Mouse (Mus musculus): ENCODE measurements around the gene Tradd. TPM values are rescaled to one million over a fixed set of nuclear protein-coding genes. Genes with fewer than 3 reads are reported as not detected.

Gene Tradd
- polyA plus RNA-seq (2014; fragmentation: Nextera tagmentation; extraction: Ambion mirVana), result 11.3 and 15.0 TPM in 2 replicates

GRCm38 (mm10) chr8:105264024-105264982 lies at the start of gene Tradd, which contains the start of gene Fbxl8:
Gene Tradd, minus strand, starts transcription at chr8:105264609.
Gene Fbxl8, plus strand, starts transcription at chr8:105264648.
- Histone ChIP-seq H3K4me3 (ENCODE audit: low read depth, low read length) (peak within 1 kb of the TSS; percentile 60), H3K9ac (ENCODE audit: low read length) (peak within 1 kb of the TSS; percentile 56), H3K9me3 (ENCODE audit: control insufficient read depth, low read length) (no peaks in the 10 kb centered on the region; the same call in 1 of the 2 replicates), H3K4me1 (ENCODE audit: control insufficient read depth, insufficient read depth, low read length) (peaks cover 17% of the 10 kb centered on the region), H3K27me3 (ENCODE audit: control insufficient read depth, insufficient read depth, low read length) (peaks cover 86% of the 10 kb centered on the region), H3K36me3 (ENCODE audit: control insufficient read depth, insufficient read depth, low read length) (no peaks in the 10 kb centered on the region), H3K27ac (ENCODE audit: low read depth, low read length) (no peak within 1 kb of the TSS), H3K4me2 (peak within 1 kb of the TSS; percentile 74)
- 2% methylated on average over 54 of the region's 54 CpGs for WGBS
- peak; percentile 94 for DNase-seq (ENCODE audit: low spot score, missing footprints)
- ATAC-seq (ENCODE audit: low FRiP score), result peak; percentile 51

DNA sequence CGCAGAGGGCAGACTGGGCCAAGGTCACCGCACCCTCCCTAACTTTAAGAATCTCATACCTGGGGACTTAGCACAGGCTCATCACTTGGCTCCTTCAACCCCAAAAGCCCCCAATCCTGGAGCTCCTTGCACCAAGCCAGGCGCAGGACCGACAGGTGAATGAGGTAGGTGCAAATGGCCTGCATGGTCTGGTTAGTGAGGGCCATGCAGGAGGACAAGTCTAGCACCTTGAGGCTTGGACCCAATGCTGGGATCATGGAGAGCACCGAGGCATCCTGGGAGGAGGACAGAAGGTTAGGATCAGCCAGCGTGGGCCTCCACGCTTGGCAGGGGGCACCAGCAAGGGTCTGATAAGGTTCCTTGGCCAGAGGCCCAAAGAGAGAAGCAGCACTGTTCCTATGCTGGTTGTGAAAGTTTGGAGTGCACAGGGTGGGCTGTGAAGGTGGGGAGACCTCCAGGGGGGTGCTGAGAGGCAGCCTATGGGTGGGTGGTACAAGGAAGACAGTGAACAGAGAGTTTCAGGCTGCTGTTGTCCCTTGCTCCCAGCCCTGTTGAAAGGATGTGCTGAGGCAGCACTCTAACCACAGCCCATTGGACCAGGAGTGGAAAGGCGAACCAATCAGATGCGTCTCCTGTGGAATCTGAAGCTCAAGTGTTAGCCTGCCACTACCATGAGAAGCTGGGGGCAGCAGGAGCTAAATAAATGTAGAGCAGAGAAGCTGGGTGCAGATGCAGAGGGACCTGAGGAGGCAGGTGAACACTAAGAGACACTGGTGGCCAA lies 49.4 kb upstream of the Tradd start:
- H3K27me3 ChIP-seq (ENCODE audit: control insufficient read depth, insufficient read depth, low read length), result no peaks in the 10 kb centered on the region
- 82% methylated on average over 9 of the region's 9 CpGs for WGBS
- H3K27ac ChIP-seq (ENCODE audit: low read depth, low read length), result no peak overlapping the region
- H3K9ac ChIP-seq (ENCODE audit: low read length), result no peak overlapping the region
- H3K4me2 ChIP-seq, result no peak overlapping the region
- H3K36me3 ChIP-seq (ENCODE audit: control insufficient read depth, insufficient read depth, low read length), result peaks cover 7% of the 10 kb centered on the region
- no peaks in the 10 kb centered on the region for H3K4me1 ChIP-seq (ENCODE audit: control insufficient read depth, insufficient read depth, low read length)
- DNase-seq (ENCODE audit: low spot score, missing footprints) (peak; percentile 65), ATAC-seq (ENCODE audit: low FRiP score) (no peak)
- no peak overlapping the region for H3K4me3 ChIP-seq (ENCODE audit: low read depth, low read length)
- H3K9me3 ChIP-seq (ENCODE audit: control insufficient read depth, low read length), result no peaks in the 10 kb centered on the region

GRCm38 (mm10) chr8:105312891-105313481 lies 48.6 kb upstream of the Tradd start:
- no peak overlapping the region for H3K4me3 ChIP-seq (ENCODE audit: low read depth, low read length)
- H3K27me3 ChIP-seq (ENCODE audit: control insufficient read depth, insufficient read depth, low read length), result no peaks in the 10 kb centered on the region
- H3K9ac ChIP-seq (ENCODE audit: low read length), result no peak overlapping the region
- DNase-seq (ENCODE audit: low spot score, missing footprints) (peak; percentile 53), ATAC-seq (ENCODE audit: low FRiP score) (no peak)
- H3K36me3 ChIP-seq (ENCODE audit: control insufficient read depth, insufficient read depth, low read length), result peaks cover 10% of the 10 kb centered on the region
- no peaks in the 10 kb centered on the region for H3K4me1 ChIP-seq (ENCODE audit: control insufficient read depth, insufficient read depth, low read length)
- 86% methylated on average over 8 of the region's 8 CpGs for WGBS
- no peak overlapping the region for H3K27ac ChIP-seq (ENCODE audit: low read depth, low read length)
- H3K9me3 ChIP-seq (ENCODE audit: control insufficient read depth, low read length), result no peaks in the 10 kb centered on the region
- no peak overlapping the region for H3K4me2 ChIP-seq

- Histone ChIP-seq H3K9me3 (ENCODE audit: control insufficient read depth, low read length) (no peaks in the 10 kb centered on the region), H3K4me1 (ENCODE audit: control insufficient read depth, insufficient read depth, low read length) (no peaks in the 10 kb centered on the region), H3K4me3 (ENCODE audit: low read depth, low read length) (no peak overlapping the region), H3K27ac (ENCODE audit: low read depth, low read length) (no peak overlapping the region), H3K36me3 (ENCODE audit: control insufficient read depth, insufficient read depth, low read length) (peaks cover 15% of the 10 kb centered on the region), H3K4me2 (no peak overlapping the region), H3K9ac (ENCODE audit: low read length) (no peak overlapping the region), H3K27me3 (ENCODE audit: control insufficient read depth, insufficient read depth, low read length) (no peaks in the 10 kb centered on the region)
- no peak for ATAC-seq (ENCODE audit: low FRiP score)
- WGBS, result 79% methylated on average over 1 of the region's 1 CpGs
- peak; percentile 56 for DNase-seq (ENCODE audit: low spot score, missing footprints)
Measured at GRCm38 (mm10) chr8:105311718-105312117, 47.3 kb upstream of the Tradd start.

GRCm38 (mm10) chr8:105310118-105310517 lies 45.7 kb upstream of the Tradd start:
- ATAC-seq (ENCODE audit: low FRiP score) (no peak), DNase-seq (ENCODE audit: low spot score, missing footprints) (peak; percentile 44)
- Histone ChIP-seq H3K9me3 (ENCODE audit: control insufficient read depth, low read length) (no peaks in the 10 kb centered on the region), H3K4me1 (ENCODE audit: control insufficient read depth, insufficient read depth, low read length) (peaks cover 8% of the 10 kb centered on the region), H3K36me3 (ENCODE audit: control insufficient read depth, insufficient read depth, low read length) (peaks cover 15% of the 10 kb centered on the region), H3K27me3 (ENCODE audit: control insufficient read depth, insufficient read depth, low read length) (no peaks in the 10 kb centered on the region), H3K4me2 (no peak overlapping the region), H3K9ac (ENCODE audit: low read length) (no peak overlapping the region), H3K4me3 (ENCODE audit: low read depth, low read length) (no peak overlapping the region), H3K27ac (ENCODE audit: low read depth, low read length) (no peak overlapping the region)
- 85% methylated on average over 8 of the region's 8 CpGs for WGBS

DNA sequence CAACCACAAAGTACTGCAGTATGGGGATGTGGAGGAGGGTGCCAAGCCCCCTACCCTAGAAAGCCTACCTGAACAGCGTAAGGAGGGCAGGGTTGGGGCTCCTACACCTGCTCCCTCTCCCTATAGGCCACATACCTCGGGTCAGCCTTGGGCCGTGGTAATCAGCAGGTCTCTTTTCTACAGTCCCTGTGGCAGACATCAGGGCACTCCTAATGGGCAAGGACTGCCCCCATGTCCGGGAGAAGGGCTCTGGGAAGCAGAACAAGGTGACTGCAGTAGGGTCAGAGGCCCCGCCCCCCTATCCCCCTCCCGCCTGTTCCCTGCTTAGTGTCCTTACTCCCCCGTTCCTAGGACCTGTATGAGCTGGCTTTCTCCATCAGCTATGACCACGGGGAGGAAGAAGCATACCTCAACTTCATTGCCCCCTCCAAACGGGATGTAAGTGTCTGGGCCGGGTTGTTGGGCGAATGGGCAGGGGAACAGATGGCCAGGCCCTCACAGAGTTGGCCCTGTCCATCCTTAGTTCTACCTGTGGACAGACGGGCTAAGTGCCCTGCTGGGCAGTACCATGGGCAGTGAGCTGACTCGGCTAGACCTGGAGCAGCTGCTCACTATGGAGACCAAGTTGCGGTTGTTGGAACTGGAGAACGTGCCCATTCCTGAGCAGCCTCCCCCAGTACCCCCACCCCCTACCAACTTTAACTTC lies 44.9 kb upstream of the Tradd start:
- Histone ChIP-seq H3K27me3 (ENCODE audit: control insufficient read depth, insufficient read depth, low read length) (no peaks in the 10 kb centered on the region), H3K4me3 (ENCODE audit: low read depth, low read length) (no peak overlapping the region), H3K27ac (ENCODE audit: low read depth, low read length) (no peak overlapping the region), H3K9me3 (ENCODE audit: control insufficient read depth, low read length) (no peaks in the 10 kb centered on the region), H3K9ac (ENCODE audit: low read length) (no peak overlapping the region), H3K4me1 (ENCODE audit: control insufficient read depth, insufficient read depth, low read length) (peaks cover 8% of the 10 kb centered on the region), H3K4me2 (no peak overlapping the region), H3K36me3 (ENCODE audit: control insufficient read depth, insufficient read depth, low read length) (peaks cover 15% of the 10 kb centered on the region)
- DNase-seq (ENCODE audit: low spot score, missing footprints), result peak; percentile 44
- 86% methylated on average over 15 of the region's 15 CpGs for WGBS
- ATAC-seq (ENCODE audit: low FRiP score), result no peak

- Histone ChIP-seq H3K4me3 (ENCODE audit: low read depth, low read length) (no peak overlapping the region), H3K4me1 (ENCODE audit: control insufficient read depth, insufficient read depth, low read length) (peaks cover 8% of the 10 kb centered on the region), H3K9me3 (ENCODE audit: control insufficient read depth, low read length) (no peaks in the 10 kb centered on the region), H3K4me2 (no peak overlapping the region), H3K9ac (ENCODE audit: low read length) (no peak overlapping the region), H3K36me3 (ENCODE audit: control insufficient read depth, insufficient read depth, low read length) (peaks cover 13% of the 10 kb centered on the region; the same call in 1 of the 2 replicates), H3K27ac (ENCODE audit: low read depth, low read length) (no peak overlapping the region), H3K27me3 (ENCODE audit: control insufficient read depth, insufficient read depth, low read length) (no peaks in the 10 kb centered on the region)
- ATAC-seq (ENCODE audit: low FRiP score) (no peak), DNase-seq (ENCODE audit: low spot score, missing footprints) (no peak)
- WGBS, result 92% methylated on average over 10 of the region's 10 CpGs
Measured at GRCm38 (mm10) chr8:105308428-105308827, 44.0 kb upstream of the Tradd start.

- DNase-seq (ENCODE audit: low spot score, missing footprints) (peak; percentile 35), ATAC-seq (ENCODE audit: low FRiP score) (no peak)
- Histone ChIP-seq H3K9me3 (ENCODE audit: control insufficient read depth, low read length) (no peaks in the 10 kb centered on the region), H3K4me3 (ENCODE audit: low read depth, low read length) (no peak overlapping the region), H3K4me2 (no peak overlapping the region), H3K27me3 (ENCODE audit: control insufficient read depth, insufficient read depth, low read length) (no peaks in the 10 kb centered on the region), H3K27ac (ENCODE audit: low read depth, low read length) (no peak overlapping the region), H3K4me1 (ENCODE audit: control insufficient read depth, insufficient read depth, low read length) (peaks cover 8% of the 10 kb centered on the region), H3K9ac (ENCODE audit: low read length) (no peak overlapping the region), H3K36me3 (ENCODE audit: control insufficient read depth, insufficient read depth, low read length) (peaks cover 9% of the 10 kb centered on the region; the same call in 1 of the 2 replicates)
- WGBS, result 94% methylated on average over 13 of the region's 13 CpGs
Measured at GRCm38 (mm10) chr8:105307670-105308069, 43.3 kb upstream of the Tradd start.
